Mouse (Mus musculus) forebrain, embryonic 13.5 days (tissue): Measurements from ENCODE around the gene Mcoln3. TPM values are rescaled to one million over a fixed set of nuclear protein-coding genes. Genes with fewer than 3 reads are reported as not detected.
A peak's percentile ranks its signal among the peaks of the same experiment; 100 is the strongest.

Source experiments
- ATAC-seq: fragments of 200-750 bp; cut with Nextera tagmentation; 2 replicates; pipeline ENCODE4 v1.8.0; 2017
- H3K27ac ChIP-seq: fragments of 300-500 bp; sonication (generic); 2 replicates; pipeline ENCODE4 v1.5.1; 2015; ENCODE audit warnings: inconsistent platforms, mild to moderate bottlenecking, moderate library complexity
- H3K27me3 ChIP-seq: fragments of 300-500 bp; sonication (generic); 2 replicates; pipeline ENCODE4 v1.6.1; 2015; ENCODE audit warnings: mild to moderate bottlenecking, inconsistent platforms
- H3K36me3 ChIP-seq: fragments of 300-500 bp; sonication (generic); 2 replicates; pipeline ENCODE4 v1.6.1; 2015; ENCODE audit warnings: mild to moderate bottlenecking, inconsistent platforms; ENCODE audit not compliant: poor library complexity, severe bottlenecking
- H3K4me1 ChIP-seq: fragments of 300-500 bp; sonication (generic); 2 replicates; pipeline ENCODE4 v1.6.1; 2015; ENCODE audit warnings: inconsistent platforms
- H3K4me2 ChIP-seq: fragments of 300-500 bp; sonication (generic); 2 replicates; pipeline ENCODE4 v1.6.1; 2015; ENCODE audit warnings: inconsistent platforms, mild to moderate bottlenecking, moderate library complexity
- H3K4me3 ChIP-seq: fragments of 300-500 bp; sonication (generic); 2 replicates; pipeline ENCODE4 v1.5.1; 2015; ENCODE audit warnings: mild to moderate bottlenecking, inconsistent platforms
- H3K9ac ChIP-seq: fragments of 300-500 bp; sonication (generic); 2 replicates; pipeline ENCODE4 v1.6.1; 2015; ENCODE audit warnings: mild to moderate bottlenecking, inconsistent platforms
- H3K9me3 ChIP-seq: fragments of 300-500 bp; sonication (generic); replicated peaks from 2 replicates; pipeline ENCODE4 v1.6.1; 2016; ENCODE audit warnings: inconsistent platforms
- WGBS: fragments of 180-500 bp; shearing (Covaris S2); methylation state at CpG from one replicate; pipeline ENCODE4 v1.1.7; 2015; 5-methylcytosine and 5-hydroxymethylcytosine counted together
- polyA plus RNA-seq: library from polyadenylated mRNA; unstranded; fragments of >200 nt; fragmentation: Nextera tagmentation; extraction: Ambion mirVana; gene quantifications from 2 replicates; pipeline ENCODE4 v1.2.1, GENCODE M21; 2015

Mcoln3 gene
- polyA plus RNA-seq, 1 experiment from 2014 or later, result 0.59 TPM

DNA sequence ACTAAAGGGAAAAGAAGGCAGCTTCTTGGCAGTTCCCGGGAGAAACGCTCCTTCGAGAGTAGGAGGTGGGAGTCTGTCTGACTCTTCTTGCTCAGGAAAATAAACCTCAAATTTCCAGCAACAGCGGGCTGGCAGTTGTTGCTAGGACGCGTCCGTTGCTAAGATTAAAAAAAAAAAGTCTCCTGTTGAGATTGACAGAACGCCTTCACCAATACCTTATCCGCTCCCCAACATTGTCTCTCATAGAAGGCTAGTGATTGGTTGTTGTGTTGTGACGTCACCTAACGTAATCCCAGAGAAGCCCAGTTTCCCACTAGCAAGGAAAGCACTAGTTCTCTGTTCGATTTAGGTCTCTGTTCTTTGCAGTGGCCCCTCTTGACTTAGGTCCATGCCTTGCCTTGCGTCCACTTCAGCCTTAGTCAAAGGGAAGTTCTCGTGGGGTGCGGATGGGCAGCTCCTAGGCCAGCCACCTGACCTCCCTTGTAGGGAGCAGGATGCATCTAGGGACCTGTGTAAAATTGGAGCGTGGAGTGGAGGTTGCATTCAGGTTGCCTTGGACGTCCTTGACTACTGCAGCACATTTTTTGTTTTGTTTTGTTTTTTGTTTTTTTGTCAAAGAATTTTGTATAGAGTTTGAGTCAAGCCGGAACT is 9.2 kb upstream of the Mcoln3 start, which contains the start of gene Wdr63:
Gene Wdr63 (minus strand): TSS at position 210 of the 651 bp plus-strand sequence.
- Histone ChIP-seq H3K4me2 (peak within 1 kb of the TSS; percentile 72), H3K27ac (no peak within 1 kb of the TSS), H3K9me3 (no peaks in the 10 kb centered on the region), H3K27me3 (no peaks in the 10 kb centered on the region), H3K4me3 (peak within 1 kb of the TSS; percentile 44), H3K36me3 (no peaks in the 10 kb centered on the region), H3K9ac (peak within 1 kb of the TSS; percentile 41; the same call in 1 of the 2 replicates), H3K4me1 (no peaks in the 10 kb centered on the region; the same call in 1 of the 2 replicates)
- 11% methylated on average over 18 of the region's 18 CpGs for WGBS
- peak; percentile 99 for ATAC-seq

DNA sequence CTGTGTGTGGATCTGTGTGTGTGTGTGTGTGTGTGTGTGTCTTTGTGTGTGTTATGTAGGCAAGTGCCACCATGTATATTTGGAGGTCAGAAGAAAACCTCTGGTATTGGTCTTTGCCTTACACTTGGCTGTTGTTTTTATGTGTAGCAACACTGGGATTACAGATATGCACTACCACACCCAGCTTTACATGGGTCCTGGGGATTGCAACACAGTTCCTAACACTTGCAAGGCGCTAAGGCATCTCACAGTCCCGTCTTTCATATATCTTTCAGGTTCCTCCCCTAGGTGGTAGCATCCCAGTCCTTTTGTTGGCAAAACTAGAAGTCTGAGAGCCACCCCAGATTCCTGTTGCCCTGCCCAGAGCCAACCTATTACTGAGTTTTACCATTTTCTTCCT is 8.3 kb upstream of the Mcoln3 start:
- Histone ChIP-seq H3K4me1 (no peaks in the 10 kb centered on the region; the same call in 1 of the 2 replicates), H3K27me3 (no peaks in the 10 kb centered on the region), H3K27ac (no peak overlapping the region), H3K4me3 (no peak overlapping the region), H3K36me3 (no peaks in the 10 kb centered on the region), H3K4me2 (no peak overlapping the region), H3K9ac (no peak overlapping the region), H3K9me3 (no peaks in the 10 kb centered on the region)
- 86% methylated on average over 2 of the region's 2 CpGs for WGBS
- no peak for ATAC-seq

DNA sequence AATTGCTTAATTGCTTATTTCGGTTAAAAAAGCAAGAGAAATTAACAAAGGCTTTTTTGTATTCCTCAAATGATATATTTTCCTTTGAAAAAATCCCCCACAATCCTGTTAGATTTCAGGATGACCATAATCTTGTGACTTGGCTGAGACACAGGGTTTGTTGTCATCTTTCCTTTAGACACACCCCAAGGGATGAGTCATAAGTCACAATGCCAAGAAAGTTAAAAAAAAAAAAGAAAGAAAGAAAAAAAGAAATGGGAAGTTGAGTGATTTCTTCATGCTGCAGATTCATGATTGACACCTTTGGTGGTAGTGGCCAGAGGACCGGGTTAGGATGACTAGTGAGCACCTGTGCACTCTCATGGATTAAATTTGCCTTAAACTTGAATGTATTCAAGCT is 6.9 kb upstream of the Mcoln3 start:
- WGBS, result 79% methylated on average over 2 of the region's 2 CpGs
- Histone ChIP-seq H3K27me3 (no peaks in the 10 kb centered on the region), H3K9me3 (no peaks in the 10 kb centered on the region), H3K4me3 (no peak overlapping the region), H3K36me3 (no peaks in the 10 kb centered on the region), H3K4me1 (no peaks in the 10 kb centered on the region; the same call in 1 of the 2 replicates), H3K27ac (no peak overlapping the region), H3K4me2 (no peak overlapping the region), H3K9ac (no peak overlapping the region)
- no peak for ATAC-seq

DNA sequence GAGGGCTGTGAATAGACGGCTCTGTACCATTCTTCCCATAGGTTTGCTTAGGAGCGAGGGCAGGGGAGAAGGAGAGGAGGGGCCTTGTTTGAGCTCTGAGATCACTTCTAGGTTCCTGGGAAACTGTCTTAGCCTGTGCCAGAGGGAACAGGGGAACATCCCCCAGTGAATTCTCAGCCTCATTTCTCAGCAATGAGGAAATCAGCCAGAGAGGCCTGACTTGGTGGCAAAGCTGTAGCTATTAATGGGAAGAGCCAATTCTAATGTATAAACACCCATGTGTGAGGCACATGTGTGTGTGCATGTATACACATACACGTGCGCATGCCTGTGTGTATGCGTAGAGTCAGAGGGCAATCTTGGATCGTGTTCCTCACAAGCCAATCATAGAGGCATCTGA is 6.3 kb upstream of the Mcoln3 start:
- Histone ChIP-seq H3K36me3 (no peaks in the 10 kb centered on the region), H3K27me3 (no peaks in the 10 kb centered on the region), H3K9me3 (no peaks in the 10 kb centered on the region), H3K4me3 (no peak overlapping the region), H3K27ac (no peak overlapping the region), H3K4me2 (no peak overlapping the region), H3K4me1 (no peaks in the 10 kb centered on the region; the same call in 1 of the 2 replicates), H3K9ac (no peak overlapping the region)
- ATAC-seq, result no peak
- 74% methylated on average over 6 of the region's 6 CpGs for WGBS

DNA sequence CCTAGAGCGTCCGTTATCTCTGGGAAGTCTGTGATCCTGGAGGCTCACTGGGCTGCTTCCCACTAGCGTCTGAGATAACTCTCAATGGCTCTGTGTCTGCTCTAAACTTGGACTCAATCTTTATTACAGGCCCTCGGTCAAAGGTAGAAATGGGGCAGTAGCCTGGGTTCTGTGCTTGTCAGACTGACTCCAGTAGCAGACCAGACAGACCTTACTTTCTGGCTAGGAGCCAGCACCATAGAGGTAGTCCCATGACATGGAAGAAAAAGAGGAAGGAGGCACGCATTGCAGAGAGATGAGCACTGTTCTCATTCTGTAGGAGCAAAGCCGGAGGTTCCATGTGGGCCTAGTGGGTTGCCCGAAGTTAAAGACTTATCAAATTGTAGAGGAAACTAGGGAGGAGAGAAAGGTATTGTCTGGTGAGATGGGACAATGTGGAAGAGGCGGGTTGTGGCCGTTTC is 777 bp downstream of the Mcoln3 start:
- H3K27ac ChIP-seq, result no peak overlapping the region
- H3K4me2 ChIP-seq, result no peak overlapping the region
- no peaks in the 10 kb centered on the region for H3K36me3 ChIP-seq
- H3K4me3 ChIP-seq, result no peak overlapping the region
- 63% methylated on average over 9 of the region's 9 CpGs for WGBS
- H3K27me3 ChIP-seq, result peaks cover 24% of the 10 kb centered on the region
- no peak overlapping the region for H3K9ac ChIP-seq
- H3K4me1 ChIP-seq, result peaks cover 6% of the 10 kb centered on the region; the same call in 1 of the 2 replicates
- H3K9me3 ChIP-seq, result no peaks in the 10 kb centered on the region
- ATAC-seq, result no peak

DNA sequence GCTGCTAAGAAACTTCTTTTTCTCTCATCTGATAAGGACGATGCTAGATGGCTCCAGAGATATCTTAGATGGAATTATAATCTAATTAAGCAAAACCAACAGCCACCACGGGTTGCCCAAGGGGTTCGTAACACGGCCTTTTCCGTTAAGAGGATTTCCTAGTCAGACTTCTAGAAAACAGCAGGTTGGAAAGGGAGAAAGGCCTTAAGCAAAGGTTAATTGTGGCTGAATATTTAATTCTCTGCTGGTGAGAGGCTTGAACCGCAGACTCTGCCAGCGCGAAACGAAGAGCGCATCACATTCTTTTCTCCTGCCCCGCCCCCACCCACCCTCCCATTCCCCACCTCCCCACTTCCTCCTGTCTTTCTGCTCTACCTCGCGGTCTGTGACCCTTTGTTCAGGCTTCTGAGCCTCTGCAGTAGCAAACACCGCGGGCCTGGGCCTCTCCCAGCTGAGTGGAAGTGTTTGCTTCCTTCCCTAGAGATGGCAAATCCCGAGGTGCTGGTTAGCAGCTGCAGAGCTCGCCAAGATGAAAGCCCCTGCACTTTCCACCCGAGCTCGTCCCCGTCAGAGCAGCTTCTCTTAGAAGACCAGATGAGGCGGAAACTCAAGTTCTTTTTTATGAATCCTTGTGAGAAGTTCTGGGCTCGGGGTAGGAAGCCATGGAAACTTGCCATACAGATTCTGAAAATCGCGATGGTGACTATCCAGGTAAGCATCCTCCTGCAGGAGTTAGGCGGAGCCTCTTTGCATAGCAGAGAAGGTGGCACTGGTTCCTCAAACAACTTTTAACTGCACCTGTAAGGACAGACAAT is 4.3 kb downstream of the Mcoln3 start:
- peak overlapping the region; percentile 53 for H3K4me2 ChIP-seq
- ATAC-seq, result 0 out of 2 replicates have a peak, but pooled peaks have one; percentile 42
- H3K4me1 ChIP-seq, result peaks cover 10% of the 10 kb centered on the region
- H3K4me3 ChIP-seq, result peak overlapping the region; percentile 26
- H3K9me3 ChIP-seq, result no peaks in the 10 kb centered on the region
- H3K9ac ChIP-seq, result peak overlapping the region; percentile 41; the same call in 1 of the 2 replicates
- 8% methylated on average over 25 of the region's 25 CpGs for WGBS
- no peak overlapping the region for H3K27ac ChIP-seq
- no peaks in the 10 kb centered on the region for H3K36me3 ChIP-seq
- peaks cover 24% of the 10 kb centered on the region for H3K27me3 ChIP-seq

DNA sequence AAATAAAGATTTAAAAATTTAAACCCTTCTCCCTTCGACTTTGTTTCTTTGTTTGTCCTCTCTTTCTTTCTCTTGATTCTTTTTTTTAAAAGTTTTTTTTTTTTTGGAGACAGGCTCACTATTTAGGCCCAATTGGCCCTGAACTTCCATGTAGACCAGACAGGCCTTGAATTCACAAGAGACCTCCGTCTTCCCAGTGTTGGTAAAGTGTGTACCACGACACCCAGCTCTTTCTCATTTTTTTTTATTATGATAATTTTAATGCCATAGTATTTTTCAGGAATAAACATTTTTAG is 4.8 kb downstream of the Mcoln3 start:
- no peaks in the 10 kb centered on the region for H3K9me3 ChIP-seq
- 0 out of 2 replicates have a peak overlapping the region, but pooled peaks have one; percentile 41 for H3K9ac ChIP-seq
- no peak for ATAC-seq
- H3K4me1 ChIP-seq, result peaks cover 10% of the 10 kb centered on the region
- WGBS, result 41% methylated on average over 3 of the region's 3 CpGs
- H3K4me3 ChIP-seq, result no peak overlapping the region
- H3K4me2 ChIP-seq, result peak overlapping the region; percentile 53; the same call in 1 of the 2 replicates
- H3K27ac ChIP-seq, result no peak overlapping the region
- H3K27me3 ChIP-seq, result peaks cover 18% of the 10 kb centered on the region
- no peaks in the 10 kb centered on the region for H3K36me3 ChIP-seq

DNA sequence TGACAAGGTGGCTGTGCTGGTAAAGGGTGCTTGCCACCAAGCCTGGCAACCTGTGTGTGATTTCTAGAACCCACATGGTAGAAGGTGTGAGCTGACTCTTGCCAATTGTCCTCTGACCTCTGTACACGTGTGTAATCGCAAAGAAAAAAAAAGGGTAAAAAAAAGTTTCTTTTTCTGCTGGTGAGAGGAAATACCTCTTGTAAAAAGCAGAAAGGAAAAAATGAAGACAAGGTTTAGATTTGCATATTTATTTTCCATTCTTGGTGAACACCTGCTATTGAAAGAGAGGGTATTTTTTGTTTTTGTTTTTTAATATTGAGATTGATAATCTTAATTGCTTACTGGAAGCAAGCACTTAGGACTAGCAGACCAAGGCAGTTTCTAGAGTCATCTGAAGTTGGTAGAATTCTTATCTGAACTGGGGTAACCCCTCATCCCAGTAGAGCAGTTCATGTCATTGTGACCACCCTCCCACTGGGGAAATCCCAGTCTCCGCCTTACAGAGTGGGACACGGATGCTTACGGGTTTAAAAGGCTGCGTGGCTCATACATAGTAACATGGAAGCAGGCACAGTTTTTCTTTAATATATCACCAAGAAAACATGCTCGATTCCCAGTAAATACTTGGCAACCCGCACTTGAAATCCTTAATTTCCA is 5.7 kb downstream of the Mcoln3 start:
- Histone ChIP-seq H3K4me2 (no peak overlapping the region), H3K36me3 (no peaks in the 10 kb centered on the region), H3K9me3 (no peaks in the 10 kb centered on the region), H3K27ac (no peak overlapping the region), H3K4me1 (peaks cover 4% of the 10 kb centered on the region; the same call in 1 of the 2 replicates), H3K9ac (no peak overlapping the region), H3K27me3 (peaks cover 10% of the 10 kb centered on the region), H3K4me3 (no peak overlapping the region)
- no peak for ATAC-seq
- 81% methylated on average over 8 of the region's 8 CpGs for WGBS

DNA sequence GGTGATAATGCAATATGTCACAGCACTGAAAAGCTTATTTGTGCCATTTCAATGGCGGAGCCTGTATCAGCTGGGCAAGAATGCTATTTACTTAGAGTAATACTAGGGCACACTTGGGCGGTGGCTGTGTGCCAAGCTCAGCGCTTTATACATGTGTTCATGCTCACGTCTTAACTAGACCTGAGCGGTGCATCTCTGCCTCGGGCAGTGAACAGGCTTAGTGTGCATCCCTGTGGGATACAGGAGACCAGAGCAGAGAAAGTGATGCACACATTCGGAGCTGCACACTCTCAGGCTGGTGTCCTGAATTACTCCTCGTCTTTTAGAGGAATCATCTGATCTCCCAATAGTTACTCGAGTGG is 6.2 kb downstream of the Mcoln3 start:
- ATAC-seq, result peak; percentile 53; the same call in 1 of the 2 replicates

DNA sequence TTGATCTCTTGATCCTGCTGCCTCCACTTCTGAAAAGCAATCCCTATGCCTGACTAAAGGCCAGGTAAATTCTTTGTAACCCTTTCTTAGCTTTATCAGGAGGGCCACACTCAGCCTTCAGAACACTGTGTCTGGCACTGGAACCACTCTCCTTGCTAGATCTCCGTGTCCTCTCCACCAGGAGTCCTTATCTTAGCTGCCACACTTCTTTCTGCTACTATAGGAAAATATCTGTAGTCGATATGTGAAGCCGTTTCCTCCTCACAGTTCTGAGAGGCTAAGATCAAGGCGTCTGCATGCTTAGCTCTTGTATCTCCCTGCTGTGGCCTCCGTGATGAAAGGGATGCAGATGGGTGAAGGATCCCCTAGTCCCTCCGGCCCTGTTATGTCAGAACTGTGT is 10.0 kb downstream of the Mcoln3 start:
- no peaks in the 10 kb centered on the region for H3K36me3 ChIP-seq
- peaks cover 4% of the 10 kb centered on the region; the same call in 1 of the 2 replicates for H3K4me1 ChIP-seq
- H3K9me3 ChIP-seq, result no peaks in the 10 kb centered on the region
- H3K27me3 ChIP-seq, result no peaks in the 10 kb centered on the region
- ATAC-seq, result no peak
- H3K27ac ChIP-seq, result no peak overlapping the region
- no peak overlapping the region for H3K9ac ChIP-seq
- 78% methylated on average over 6 of the region's 6 CpGs for WGBS
- no peak overlapping the region for H3K4me2 ChIP-seq
- no peak overlapping the region for H3K4me3 ChIP-seq

More for the DNA sequence above, 6.2 kb downstream of the Mcoln3 start:
- no peaks in the 10 kb centered on the region for H3K9me3 ChIP-seq
- H3K4me3 ChIP-seq, result no peak overlapping the region
- peaks cover 5% of the 10 kb centered on the region for H3K27me3 ChIP-seq
- H3K4me1 ChIP-seq, result peaks cover 4% of the 10 kb centered on the region; the same call in 1 of the 2 replicates
- no peak overlapping the region for H3K9ac ChIP-seq
- no peaks in the 10 kb centered on the region for H3K36me3 ChIP-seq
- WGBS, result 65% methylated on average over 9 of the region's 9 CpGs
- no peak overlapping the region for H3K4me2 ChIP-seq
- H3K27ac ChIP-seq, result no peak overlapping the region

DNA sequence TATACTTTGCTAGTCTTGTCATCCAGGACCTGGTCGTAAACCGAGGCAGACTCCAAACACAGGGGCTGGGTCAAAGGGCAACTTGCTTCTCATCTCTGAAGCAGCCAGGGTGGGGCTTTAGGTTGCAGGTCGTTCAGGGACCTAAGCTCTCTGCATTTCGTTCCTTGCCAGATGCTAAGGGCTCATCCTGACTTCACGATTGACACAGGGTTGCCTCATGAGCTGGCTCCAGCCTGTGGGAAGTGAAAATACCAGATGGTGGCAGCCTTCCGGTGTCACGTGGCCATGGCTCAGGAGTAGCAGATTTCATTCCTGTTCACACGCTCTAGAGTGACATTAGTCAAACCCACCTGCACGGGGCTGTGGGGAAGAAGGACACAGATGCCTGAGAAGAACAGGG is 17.6 kb downstream of the Mcoln3 start:
- H3K27me3 ChIP-seq, result no peaks in the 10 kb centered on the region
- 86% methylated on average over 9 of the region's 9 CpGs for WGBS
- H3K4me3 ChIP-seq, result no peak overlapping the region
- H3K9me3 ChIP-seq, result no peaks in the 10 kb centered on the region
- H3K9ac ChIP-seq, result no peak overlapping the region
- no peak for ATAC-seq
- no peak overlapping the region for H3K27ac ChIP-seq
- H3K4me2 ChIP-seq, result no peak overlapping the region
- no peaks in the 10 kb centered on the region for H3K4me1 ChIP-seq
- no peaks in the 10 kb centered on the region for H3K36me3 ChIP-seq

DNA sequence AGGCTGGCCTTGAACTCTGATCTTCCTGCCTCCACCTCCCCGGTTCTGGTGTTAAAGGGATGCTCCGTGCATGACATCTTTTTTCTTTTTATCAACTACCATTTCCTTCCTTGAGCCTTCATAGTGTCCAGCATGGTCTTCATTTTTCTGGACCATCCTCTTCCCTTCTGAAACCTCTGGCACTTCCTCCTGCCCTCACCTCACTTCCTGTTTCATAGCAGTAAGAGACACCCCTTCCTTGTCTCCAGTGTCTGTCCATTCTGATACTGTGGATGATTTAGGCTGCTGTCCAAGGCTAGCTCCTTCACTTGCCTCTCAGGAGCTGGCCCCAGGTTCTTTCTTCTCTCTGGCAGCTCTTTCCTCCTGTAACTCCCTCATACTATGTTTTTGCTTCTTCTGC is 18.2 kb downstream of the Mcoln3 start:
- Histone ChIP-seq H3K4me1 (no peaks in the 10 kb centered on the region), H3K9me3 (no peaks in the 10 kb centered on the region), H3K27ac (no peak overlapping the region), H3K36me3 (no peaks in the 10 kb centered on the region), H3K4me2 (no peak overlapping the region), H3K9ac (no peak overlapping the region), H3K27me3 (no peaks in the 10 kb centered on the region), H3K4me3 (no peak overlapping the region)
- ATAC-seq, result no peak
- WGBS, result 88% methylated on average over 2 of the region's 2 CpGs
